Mouse (Mus musculus): ENCODE measurements at regions not wholly inside any gene's neighbourhood (a gene's known extent, or its start where the extent isn't known, plus 50 kb on each side); places are given as distances from the start of the nearest gene placed in this dataset.
A peak's percentile ranks its signal among the peaks of the same experiment; 100 is the strongest.
"Not testable (repeated sequence)": the region's sequence is repeated elsewhere in the genome, so short reads cannot be mapped to it uniquely, and the experiment has no call there.

DNA sequence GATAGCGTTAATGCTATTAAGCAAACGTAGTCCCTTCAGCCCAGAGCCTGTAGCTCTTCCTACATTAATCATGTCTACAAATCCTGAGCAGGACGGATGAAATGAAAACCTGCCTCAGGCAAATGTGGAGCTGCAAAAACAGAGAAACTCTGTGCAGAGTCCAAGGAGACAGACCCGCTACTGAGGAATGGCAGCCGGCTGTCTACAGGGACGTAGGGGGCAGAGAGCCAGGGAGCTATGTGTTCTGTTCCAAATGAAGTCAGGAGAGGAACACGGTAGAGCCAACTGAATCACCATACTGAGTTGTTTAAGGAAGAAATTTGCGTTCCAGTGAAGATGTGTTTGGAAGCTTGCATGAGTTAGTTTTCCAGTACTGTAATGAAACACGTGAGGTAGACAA, 217.3 kb downstream of the Matn1 start:
- WGBS, result 67% methylated on average over 9 of the region's 9 CpGs
- no peaks in the 10 kb centered on the region for H3K9me3 ChIP-seq

DNA sequence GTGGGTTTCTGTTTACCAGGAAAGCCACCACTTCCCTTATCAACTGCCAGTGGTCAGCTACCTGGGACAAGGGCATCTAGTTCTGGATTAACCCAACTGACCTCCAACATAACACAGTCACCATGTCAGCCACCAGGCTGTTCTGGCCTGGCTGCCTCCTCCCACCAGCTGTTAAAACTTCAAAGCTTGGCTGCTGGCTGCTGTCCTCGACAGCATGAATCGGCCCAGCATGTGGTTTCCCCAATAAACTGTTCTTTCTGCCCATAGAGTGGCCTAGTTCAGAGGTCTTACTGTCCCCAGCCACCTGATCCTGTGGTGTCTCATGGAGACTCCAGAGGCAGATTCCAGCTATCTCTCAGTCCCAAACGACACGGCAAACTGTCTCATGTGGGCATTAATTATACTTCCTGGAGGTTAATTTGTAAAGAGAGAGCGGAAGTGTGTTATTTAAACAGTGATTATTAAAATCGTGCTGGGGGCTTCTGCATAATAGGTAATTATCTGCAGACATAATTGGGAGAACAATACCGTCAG, 219.7 kb downstream of the Matn1 start:
- H3K27me3 ChIP-seq (replicated peaks), result peaks cover 6% of the 10 kb centered on the region; the same call in 1 of the 2 replicates
- no peaks in the 10 kb centered on the region for H3K36me3 ChIP-seq
- H3K27ac ChIP-seq (replicated peaks), result no peak overlapping the region
- 59% methylated on average over 7 of the region's 7 CpGs for WGBS
- no peak overlapping the region for H3K9ac ChIP-seq
- ATAC-seq (ENCODE audit: extremely low read depth, insufficient number of reproducible peaks, low FRiP score, low TSS enrichment), result no peak
- H3K9me3 ChIP-seq, result no peaks in the 10 kb centered on the region
- no peak overlapping the region for H3K4me3 ChIP-seq
- peaks cover 2% of the 10 kb centered on the region; the same call in 1 of the 2 replicates for H3K4me1 ChIP-seq
- H3K4me2 ChIP-seq, result no peak overlapping the region

More for the DNA sequence above, 217.3 kb downstream of the Matn1 start:
- H3K4me3 ChIP-seq, result no peak overlapping the region
- H3K27me3 ChIP-seq (replicated peaks), result peaks cover 20% of the 10 kb centered on the region
- H3K9ac ChIP-seq, result no peak overlapping the region
- H3K27ac ChIP-seq (replicated peaks), result no peak overlapping the region
- peaks cover 2% of the 10 kb centered on the region; the same call in 1 of the 2 replicates for H3K4me1 ChIP-seq
- H3K4me2 ChIP-seq, result no peak overlapping the region
- no peaks in the 10 kb centered on the region for H3K36me3 ChIP-seq
- no peak for ATAC-seq (ENCODE audit: extremely low read depth, insufficient number of reproducible peaks, low FRiP score, low TSS enrichment)

DNA sequence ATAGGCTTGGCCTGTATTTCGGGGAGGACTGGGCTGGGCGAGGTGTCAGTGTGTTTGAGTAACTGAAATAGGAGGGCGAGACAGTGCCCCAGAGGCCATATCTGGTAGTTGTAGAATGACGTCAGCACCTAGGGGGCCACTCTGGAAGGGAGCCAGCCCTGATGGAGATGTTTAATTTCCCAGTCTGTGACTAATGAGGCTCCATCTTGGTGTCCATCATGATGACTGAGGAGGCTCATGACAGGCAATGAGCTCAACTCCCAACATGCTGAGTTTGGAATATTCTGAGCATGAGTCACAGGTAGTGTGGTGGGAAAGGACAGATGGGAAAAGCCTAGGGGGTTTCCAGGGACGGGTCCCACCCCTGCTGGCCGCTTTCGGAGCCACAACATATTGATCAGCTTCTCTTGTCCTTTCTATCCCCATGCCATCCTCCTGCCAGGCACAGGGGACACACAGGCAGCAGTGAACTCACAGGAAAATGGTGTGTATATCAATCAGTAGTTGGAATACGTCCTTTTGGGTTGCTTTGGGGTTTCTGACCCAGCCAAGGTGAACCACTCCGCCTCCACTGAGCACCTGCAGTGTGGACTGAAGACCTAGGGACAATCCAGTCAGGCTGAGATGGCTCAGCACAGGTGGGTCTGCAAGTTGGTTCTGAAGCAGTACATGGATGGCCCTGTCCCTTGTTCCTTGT, 222.5 kb downstream of the Matn1 start:
- no peak for ATAC-seq (ENCODE audit: extremely low read depth, insufficient number of reproducible peaks, low FRiP score, low TSS enrichment)
- Histone ChIP-seq H3K4me3 (no peak overlapping the region), H3K9ac (no peak overlapping the region), H3K4me2 (no peak overlapping the region), H3K36me3 (no peaks in the 10 kb centered on the region), H3K9me3 (no peaks in the 10 kb centered on the region), H3K27ac (replicated peaks) (no peak overlapping the region), H3K27me3 (replicated peaks) (no peaks in the 10 kb centered on the region), H3K4me1 (peaks cover 2% of the 10 kb centered on the region; the same call in 1 of the 2 replicates)
- 51% methylated on average over 9 of the region's 9 CpGs for WGBS

DNA sequence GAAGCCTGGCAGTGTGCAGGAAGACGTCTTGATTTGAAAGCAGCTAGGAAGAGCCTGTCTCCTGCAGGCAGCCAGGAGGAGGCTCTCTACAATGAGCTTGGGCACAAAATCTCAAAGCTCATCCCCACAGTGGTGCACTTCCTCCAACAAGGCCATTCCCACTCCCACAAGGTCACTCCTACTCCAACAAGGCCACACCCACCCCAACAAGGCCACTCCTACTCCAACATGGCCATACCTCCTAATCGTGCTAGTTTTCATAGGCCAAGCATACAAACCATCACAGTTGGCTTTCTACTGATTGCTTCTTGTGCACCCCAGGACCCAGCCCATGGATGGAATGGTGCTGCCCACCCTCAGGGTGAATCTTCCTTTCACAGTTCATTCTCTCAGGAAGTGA, 223.7 kb downstream of the Matn1 start:
- Histone ChIP-seq H3K4me3 (no peak overlapping the region), H3K9me3 (0 out of 2 replicates have a peak, but pooled peaks cover 5% of the 10 kb centered on the region), H3K36me3 (no peaks in the 10 kb centered on the region), H3K4me2 (no peak overlapping the region), H3K9ac (no peak overlapping the region), H3K27ac (replicated peaks) (no peak overlapping the region), H3K27me3 (replicated peaks) (no peaks in the 10 kb centered on the region), H3K4me1 (peaks cover 2% of the 10 kb centered on the region; the same call in 1 of the 2 replicates)
- ATAC-seq (ENCODE audit: extremely low read depth, insufficient number of reproducible peaks, low FRiP score, low TSS enrichment), result no peak
- WGBS, result 70% methylated on average over 2 of the region's 2 CpGs

- no peak overlapping the region for H3K4me3 ChIP-seq
- H3K36me3 ChIP-seq, result no peaks in the 10 kb centered on the region
- H3K27ac ChIP-seq (replicated peaks), result no peak overlapping the region
- H3K4me1 ChIP-seq, result no peaks in the 10 kb centered on the region
- no peak overlapping the region for H3K9ac ChIP-seq
- 0 out of 2 replicates have a peak, but pooled peaks cover 5% of the 10 kb centered on the region for H3K9me3 ChIP-seq
- H3K4me2 ChIP-seq, result no peak overlapping the region
- peaks cover 4% of the 10 kb centered on the region; the same call in 1 of the 2 replicates for H3K27me3 ChIP-seq (replicated peaks)
- 68% methylated on average over 28 of the region's 28 CpGs for WGBS
- no peak for ATAC-seq (ENCODE audit: extremely low read depth, insufficient number of reproducible peaks, low FRiP score, low TSS enrichment)
Measured at GRCm38 (mm10) chr4:131173783-131174460, 229.7 kb downstream of the Matn1 start.

DNA sequence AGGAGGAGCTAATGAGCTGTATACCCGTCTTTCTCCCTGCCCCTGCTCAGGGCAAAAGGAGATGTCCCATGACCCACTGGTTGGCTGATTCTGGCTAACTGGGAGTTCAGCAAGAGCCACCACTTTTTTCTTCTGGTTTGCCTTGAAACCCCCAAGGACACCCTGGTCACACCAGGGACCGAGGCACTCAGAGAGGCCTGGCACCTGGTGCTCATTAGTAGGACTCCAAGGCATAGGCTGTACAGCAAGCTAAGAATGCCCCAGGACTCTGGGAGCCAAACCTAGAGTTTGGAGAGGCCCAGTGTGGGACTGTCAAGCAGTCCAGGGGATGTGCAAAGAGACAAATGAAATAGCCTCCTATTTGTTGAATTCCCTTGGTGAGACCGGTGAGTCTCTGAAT, 232.5 kb downstream of the Matn1 start:
- Histone ChIP-seq H3K4me3 (no peak overlapping the region), H3K4me2 (no peak overlapping the region), H3K9me3 (0 out of 2 replicates have a peak, but pooled peaks cover 5% of the 10 kb centered on the region), H3K27me3 (replicated peaks) (peaks cover 4% of the 10 kb centered on the region; the same call in 1 of the 2 replicates), H3K27ac (replicated peaks) (no peak overlapping the region), H3K36me3 (no peaks in the 10 kb centered on the region), H3K9ac (no peak overlapping the region), H3K4me1 (no peaks in the 10 kb centered on the region)
- no peak for ATAC-seq (ENCODE audit: extremely low read depth, insufficient number of reproducible peaks, low FRiP score, low TSS enrichment)
- WGBS, result 40% methylated on average over 3 of the region's 3 CpGs

DNA sequence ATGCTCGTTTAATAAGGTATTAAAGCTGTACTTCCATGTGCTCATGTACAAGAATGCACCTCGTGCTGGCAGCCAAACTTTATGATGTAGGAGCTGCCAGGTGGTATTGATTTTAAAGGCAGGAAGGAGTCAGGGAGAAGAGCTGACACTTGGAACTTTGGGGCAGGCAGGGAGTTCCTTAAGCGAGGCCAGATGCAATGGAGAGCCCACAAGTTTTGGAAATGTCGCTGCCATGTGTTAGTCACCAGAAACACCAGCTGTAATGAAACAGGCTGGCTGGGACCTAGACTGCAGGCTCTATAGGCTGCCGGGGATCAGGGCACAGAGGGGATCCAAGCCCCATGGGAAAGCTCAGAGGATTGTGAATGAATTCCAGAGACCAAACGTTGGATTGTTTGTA, 233.7 kb downstream of the Matn1 start:
- H3K4me3 ChIP-seq, result no peak overlapping the region
- H3K4me1 ChIP-seq, result no peaks in the 10 kb centered on the region
- ATAC-seq (ENCODE audit: extremely low read depth, insufficient number of reproducible peaks, low FRiP score, low TSS enrichment), result no peak
- H3K9me3 ChIP-seq, result 0 out of 2 replicates have a peak, but pooled peaks cover under 1% of the 10 kb centered on the region
- H3K9ac ChIP-seq, result no peak overlapping the region
- H3K27ac ChIP-seq (replicated peaks), result no peak overlapping the region
- H3K27me3 ChIP-seq (replicated peaks), result peaks cover 7% of the 10 kb centered on the region; the same call in 1 of the 2 replicates
- H3K4me2 ChIP-seq, result no peak overlapping the region
- H3K36me3 ChIP-seq, result no peaks in the 10 kb centered on the region
- WGBS, result 53% methylated on average over 6 of the region's 6 CpGs

DNA sequence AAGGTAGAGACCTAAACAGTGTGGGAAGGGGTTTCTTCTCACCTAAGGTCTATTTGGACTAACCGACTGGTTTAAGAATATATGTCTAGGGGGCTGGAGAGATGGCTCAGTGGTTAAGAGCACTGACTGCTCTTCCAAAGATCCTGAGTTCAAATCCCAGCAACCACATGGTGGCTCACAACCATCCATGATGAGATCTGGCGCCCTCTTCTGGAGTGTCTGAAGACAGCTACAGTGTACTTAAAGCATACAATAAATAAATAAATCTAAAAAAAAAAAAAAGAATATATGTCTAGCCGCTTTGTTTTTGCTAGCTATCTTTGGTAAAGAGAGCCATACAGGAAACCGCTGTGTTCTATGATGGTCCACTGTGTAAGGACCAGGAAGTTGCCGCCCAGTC, 234.5 kb downstream of the Matn1 start:
- H3K4me1 ChIP-seq; H3K27ac ChIP-seq (replicated peaks); H3K9me3 ChIP-seq; H3K36me3 ChIP-seq; ATAC-seq (ENCODE audit: extremely low read depth, insufficient number of reproducible peaks, low FRiP score, low TSS enrichment); H3K4me2 ChIP-seq; H3K9ac ChIP-seq; H3K4me3 ChIP-seq: not testable (repeated sequence)
- WGBS, result 62% methylated on average over 5 of the region's 5 CpGs
- H3K27me3 ChIP-seq (replicated peaks), result peaks cover 10% of the 10 kb centered on the region

GRCm38 (mm10) chr4:131188066-131188465, 243.9 kb downstream of the Matn1 start:
- no peak overlapping the region for H3K27ac ChIP-seq (replicated peaks)
- 0 out of 2 replicates have a peak, but pooled peaks cover 3% of the 10 kb centered on the region for H3K9me3 ChIP-seq
- peaks cover 9% of the 10 kb centered on the region for H3K4me1 ChIP-seq
- peaks cover 11% of the 10 kb centered on the region; the same call in 1 of the 2 replicates for H3K27me3 ChIP-seq (replicated peaks)
- no peak overlapping the region for H3K9ac ChIP-seq
- H3K4me2 ChIP-seq, result no peak overlapping the region
- 72% methylated on average over 3 of the region's 3 CpGs for WGBS
- H3K36me3 ChIP-seq, result no peaks in the 10 kb centered on the region
- ATAC-seq (ENCODE audit: extremely low read depth, insufficient number of reproducible peaks, low FRiP score, low TSS enrichment), result no peak
- H3K4me3 ChIP-seq, result no peak overlapping the region

- WGBS, result 34% methylated on average over 13 of the region's 13 CpGs
- peaks cover 9% of the 10 kb centered on the region for H3K4me1 ChIP-seq
- H3K4me2 ChIP-seq, result peak overlapping the region; percentile 45
Measured at GRCm38 (mm10) chr4:131191106-131191880, 247.1 kb downstream of the Matn1 start.

More at GRCm38 (mm10) chr4:131191106-131191880, 247.1 kb downstream of the Matn1 start:
- ATAC-seq (ENCODE audit: extremely low read depth, insufficient number of reproducible peaks, low FRiP score, low TSS enrichment), result no peak
- 0 out of 2 replicates have a peak, but pooled peaks cover 3% of the 10 kb centered on the region for H3K9me3 ChIP-seq
- no peak overlapping the region for H3K9ac ChIP-seq
- H3K27me3 ChIP-seq (replicated peaks), result peaks cover 8% of the 10 kb centered on the region; the same call in 1 of the 2 replicates
- H3K27ac ChIP-seq (replicated peaks), result no peak overlapping the region
- H3K4me3 ChIP-seq, result no peak overlapping the region
- H3K36me3 ChIP-seq, result no peaks in the 10 kb centered on the region
